Mouse (Mus musculus) right cerebral cortex, adult 2 months (tissue): Measurements from ENCODE around the gene Trim24.
A peak's percentile ranks its signal among the peaks of the same experiment; 100 is the strongest.
"Not testable (repeated sequence)": the region's sequence is repeated elsewhere in the genome, so short reads cannot be mapped to it uniquely, and the experiment has no call there.

Experiments
- DNase-seq, 2 experiments: peaks; one replicate each; pipeline ENCODE4 v3.0.0; 2021 to 2022; ENCODE audit warnings: low spot score in 2 of 2

Gene Trim24

GRCm38 (mm10) chr6:37870245-37871136, at the start of gene Trim24:
Gene Trim24 (plus strand): TSS chr6:37870811.
- peak; percentile 90 to 92 for DNase-seq

- no peak for DNase-seq
Observed at GRCm38 (mm10) chr6:37821531-37822051, 49.0 kb upstream of the Trim24 start.

GRCm38 (mm10) chr6:37822390-37822789, 48.2 kb upstream of the Trim24 start:
- DNase-seq = no peak

GRCm38 (mm10) chr6:37823731-37824130, 46.9 kb upstream of the Trim24 start:
- peak in 1 of 2 experiments; percentile 3 for DNase-seq

- DNase-seq = not testable (repeated sequence)
Observed at GRCm38 (mm10) chr6:37825331-37826115, 45.1 kb upstream of the Trim24 start.

- no peak for DNase-seq
Observed at GRCm38 (mm10) chr6:37828955-37829354, 41.7 kb upstream of the Trim24 start.

GRCm38 (mm10) chr6:37829631-37830030, 41.0 kb upstream of the Trim24 start:
- DNase-seq = no peak

- DNase-seq = no peak
Observed at GRCm38 (mm10) chr6:37833691-37834090, 36.9 kb upstream of the Trim24 start.

GRCm38 (mm10) chr6:37836951-37837565, 33.6 kb upstream of the Trim24 start:
- not testable (repeated sequence) for DNase-seq

GRCm38 (mm10) chr6:37842779-37843605, 27.6 kb upstream of the Trim24 start:
- DNase-seq = no peak

GRCm38 (mm10) chr6:37843647-37844273, 26.9 kb upstream of the Trim24 start:
- no peak for DNase-seq

GRCm38 (mm10) chr6:37844947-37845346, 25.7 kb upstream of the Trim24 start:
- DNase-seq = not testable (repeated sequence)

GRCm38 (mm10) chr6:37847531-37847930, 23.1 kb upstream of the Trim24 start:
- not testable (repeated sequence) for DNase-seq

- DNase-seq = no peak
Observed at GRCm38 (mm10) chr6:37851352-37851751, 19.3 kb upstream of the Trim24 start.

- DNase-seq = no peak
Observed at GRCm38 (mm10) chr6:37853289-37853688, 17.3 kb upstream of the Trim24 start.

- no peak for DNase-seq
Observed at GRCm38 (mm10) chr6:37855384-37855783, 15.2 kb upstream of the Trim24 start.

- DNase-seq = not testable (repeated sequence)
Observed at GRCm38 (mm10) chr6:37856300-37856699, 14.3 kb upstream of the Trim24 start.

GRCm38 (mm10) chr6:37857196-37857874, 13.3 kb upstream of the Trim24 start:
- DNase-seq = no peak

GRCm38 (mm10) chr6:37858126-37858525, 12.5 kb upstream of the Trim24 start:
- no peak for DNase-seq

GRCm38 (mm10) chr6:37862893-37863292, 7.7 kb upstream of the Trim24 start:
- DNase-seq = no peak
